Mouse (Mus musculus): ENCODE measurements around the gene Atg2a.

GRCm38 (mm10) chr19:6285632-6286433, 44.4 kb downstream of the Atg2a start:
- TF ChIP-seq POLR2A (IDR thresholded peaks at IDR 0.05; ENCODE audit: extremely low read depth, insufficient read depth, low read length) (no peak), CTCF (IDR thresholded peaks at IDR 0.05; ENCODE audit: low read depth, low read length) (no peak)

Measured in liver, adult 2 months (tissue).